Mouse (Mus musculus): ENCODE measurements around the gene Robo1.

DNA sequence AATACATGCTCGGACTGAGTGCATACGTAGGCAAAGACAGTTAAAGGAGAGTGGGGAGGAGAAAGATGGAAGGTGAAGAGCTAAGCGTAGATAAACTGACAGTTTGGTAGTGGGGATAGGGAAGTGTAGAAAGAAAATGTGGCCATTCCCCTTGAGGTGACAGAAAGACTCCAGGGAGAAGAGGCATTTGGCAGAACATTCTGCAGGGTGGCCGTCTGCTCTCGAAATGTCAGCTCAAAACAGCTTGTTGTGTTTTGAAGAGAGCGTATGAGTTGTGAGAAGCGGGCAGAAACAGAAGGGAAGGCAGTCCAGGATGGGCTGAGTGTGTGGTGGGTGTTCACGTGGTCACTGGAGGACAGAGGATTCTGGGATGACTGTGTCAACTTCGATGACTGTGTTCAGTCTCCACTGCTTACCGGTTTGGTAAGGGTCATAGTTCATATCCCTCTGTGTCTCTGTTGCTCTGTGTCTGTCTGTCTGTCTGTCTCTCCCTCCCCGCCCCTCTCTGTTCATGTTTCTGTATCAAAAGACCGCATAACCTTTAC, 490.4 kb downstream of the Robo1 start:
- TF ChIP-seq POLR2A (IDR thresholded peaks at IDR 0.05; ENCODE audit: low read depth, low read length) (no peak), CTCF (conservative IDR thresholded peaks at IDR 0.05; ENCODE audit: insufficient read depth, insufficient read length, low read depth, low read length) (no peak)
